Mouse (Mus musculus): ENCODE results near the gene Dync1i1. TPM values are rescaled to one million over a fixed set of nuclear protein-coding genes. Genes with fewer than 3 reads are reported as not detected.

Gene Dync1i1
- polyA plus RNA-seq, 1 experiment = 202 TPM

DNA sequence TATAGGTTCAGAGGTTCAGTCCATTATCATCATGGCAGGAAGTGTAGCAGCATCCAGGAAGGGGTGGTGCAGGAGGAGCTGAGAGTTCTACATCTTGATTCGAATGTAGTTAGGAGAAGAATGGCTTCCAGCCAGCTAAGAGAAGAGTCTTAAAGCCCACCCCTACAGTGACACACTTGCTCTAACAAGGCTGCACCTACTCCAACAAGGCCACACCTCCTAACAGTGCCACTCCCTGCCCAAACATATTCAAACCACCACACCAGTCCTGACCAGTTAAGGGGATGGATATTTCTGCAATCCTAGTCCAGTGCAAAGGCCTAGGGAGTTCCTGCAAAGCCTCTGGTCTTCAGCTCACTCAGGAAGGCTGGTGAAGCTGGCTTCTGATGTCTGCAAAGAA is 1.5 kb upstream of the Dync1i1 start:
- Histone ChIP-seq H3K27ac (ENCODE audit: insufficient read depth, low read length) (no peak overlapping the region), H3K27me3 (ENCODE audit: control insufficient read depth, insufficient read depth, low read length) (no peaks in the 10 kb centered on the region), H3K4me1 (ENCODE audit: control insufficient read depth, insufficient read depth, low read length) (peaks cover 5% of the 10 kb centered on the region; the same call in 1 of the 2 replicates), H3K4me3 (replicated peaks; ENCODE audit: insufficient read depth, low read depth, low read length) (no peak overlapping the region)
- 87% methylated on average over 1 of the region's 1 CpGs for WGBS
- DNase-seq = no peak
- TF ChIP-seq CTCF (IDR thresholded peaks at IDR 0.05; ENCODE audit: borderline replicate concordance, insufficient read depth, low read depth, low read length) (no peak), POLR2A (IDR thresholded peaks at IDR 0.05; ENCODE audit: borderline replicate concordance, insufficient read depth, low read length) (no peak)

DNA sequence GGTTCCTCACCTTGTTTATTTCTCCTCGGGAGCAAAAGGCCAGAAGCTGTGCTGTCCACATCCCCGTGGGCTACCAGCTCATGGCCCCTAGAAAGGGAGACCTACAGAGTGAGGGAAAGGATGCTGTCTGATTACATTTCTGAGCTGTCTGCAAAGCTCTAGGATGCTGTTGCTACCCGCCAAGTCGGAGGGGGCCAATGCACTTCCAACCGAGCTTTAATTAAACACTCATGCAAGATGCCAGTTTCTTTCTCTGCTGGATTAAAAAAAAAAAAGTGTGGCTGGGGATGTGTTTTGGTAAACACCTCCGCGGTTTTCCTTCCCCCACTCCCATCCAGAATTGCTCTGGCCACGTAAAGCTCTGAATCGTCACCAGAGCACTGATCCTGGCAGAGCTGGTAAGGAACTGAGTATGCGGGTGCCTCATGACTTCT is 815 bp downstream of the Dync1i1 start:
- TF ChIP-seq POLR2A (IDR thresholded peaks at IDR 0.05; ENCODE audit: borderline replicate concordance, insufficient read depth, low read length) (no peak), CTCF (IDR thresholded peaks at IDR 0.05; ENCODE audit: borderline replicate concordance, insufficient read depth, low read depth, low read length) (no peak)
- DNase-seq = peak in 1 of 2 experiments; percentile 57
- Histone ChIP-seq H3K27me3 (ENCODE audit: control insufficient read depth, insufficient read depth, low read length) (no peaks in the 10 kb centered on the region), H3K4me3 (replicated peaks; ENCODE audit: insufficient read depth, low read depth, low read length) (peak overlapping the region; percentile 78), H3K4me1 (ENCODE audit: control insufficient read depth, insufficient read depth, low read length) (peaks cover 5% of the 10 kb centered on the region; the same call in 1 of the 2 replicates), H3K27ac (ENCODE audit: insufficient read depth, low read length) (peak overlapping the region; percentile 77)
- under 1% methylated on average over 10 of the region's 10 CpGs for WGBS

- Histone ChIP-seq H3K4me1 (ENCODE audit: control insufficient read depth, insufficient read depth, low read length) (peaks cover 11% of the 10 kb centered on the region), H3K27ac (ENCODE audit: insufficient read depth, low read length) (no peak overlapping the region), H3K4me3 (replicated peaks; ENCODE audit: insufficient read depth, low read depth, low read length) (no peak overlapping the region), H3K27me3 (ENCODE audit: control insufficient read depth, insufficient read depth, low read length) (no peaks in the 10 kb centered on the region)
- 61% methylated on average over 3 of the region's 3 CpGs for WGBS
- TF ChIP-seq POLR2A (IDR thresholded peaks at IDR 0.05; ENCODE audit: borderline replicate concordance, insufficient read depth, low read length) = no peak
- DNase-seq = no peak
Measured at GRCm38 (mm10) chr6:5733217-5733616, 7.8 kb downstream of the Dync1i1 start.

DNA sequence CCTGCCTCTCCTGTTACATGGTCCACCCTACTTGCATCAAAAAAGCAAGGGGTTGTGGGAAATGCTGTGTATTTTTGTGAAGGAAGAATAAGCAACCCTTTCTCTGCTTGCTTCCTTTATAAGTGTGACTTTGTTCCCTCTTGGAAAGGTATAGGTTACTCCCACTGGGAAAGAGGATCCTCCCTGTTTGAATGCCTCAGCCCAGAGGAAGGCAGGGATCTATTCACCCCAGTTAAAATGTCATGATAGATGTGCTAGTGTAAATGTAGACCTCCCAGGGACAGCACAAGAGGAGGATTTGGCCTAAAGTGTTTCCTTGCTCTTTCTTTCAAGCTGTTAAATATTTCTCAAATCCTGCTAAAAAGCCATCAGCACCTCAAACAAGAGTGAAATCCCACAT is 9.0 kb downstream of the Dync1i1 start:
- Histone ChIP-seq H3K4me3 (replicated peaks; ENCODE audit: insufficient read depth, low read depth, low read length) (no peak overlapping the region), H3K27me3 (ENCODE audit: control insufficient read depth, insufficient read depth, low read length) (no peaks in the 10 kb centered on the region), H3K27ac (ENCODE audit: insufficient read depth, low read length) (no peak overlapping the region), H3K4me1 (ENCODE audit: control insufficient read depth, insufficient read depth, low read length) (peaks cover 11% of the 10 kb centered on the region)
- TF ChIP-seq CTCF (IDR thresholded peaks at IDR 0.05; ENCODE audit: borderline replicate concordance, insufficient read depth, low read depth, low read length) (no peak), POLR2A (IDR thresholded peaks at IDR 0.05; ENCODE audit: borderline replicate concordance, insufficient read depth, low read length) (no peak)
- no peak for DNase-seq

DNA sequence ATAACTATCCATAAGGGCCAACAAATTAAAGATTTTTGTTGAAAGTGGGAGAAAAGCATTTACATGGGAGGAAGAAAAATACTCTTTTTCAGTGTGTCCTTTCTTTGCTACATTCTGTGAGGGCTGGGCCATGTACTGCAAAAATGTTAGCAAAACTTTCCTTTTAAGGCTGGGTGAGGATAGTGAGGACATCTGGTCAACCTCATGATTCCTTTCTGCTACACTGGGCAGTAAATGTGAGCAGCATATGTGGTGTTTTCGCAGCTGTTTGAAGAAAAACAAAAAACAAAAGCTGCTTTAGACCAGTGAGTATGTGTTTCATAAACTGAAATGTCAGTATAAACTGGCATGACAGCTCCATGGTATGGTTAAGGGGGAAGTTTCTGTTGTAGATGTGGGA is 9.4 kb downstream of the Dync1i1 start:
- WGBS = 86% methylated on average over 1 of the region's 1 CpGs
- H3K27me3 ChIP-seq (ENCODE audit: control insufficient read depth, insufficient read depth, low read length) = no peaks in the 10 kb centered on the region
- no peak overlapping the region for H3K27ac ChIP-seq (ENCODE audit: insufficient read depth, low read length)
- H3K4me3 ChIP-seq (replicated peaks; ENCODE audit: insufficient read depth, low read depth, low read length) = no peak overlapping the region
- TF ChIP-seq POLR2A (IDR thresholded peaks at IDR 0.05; ENCODE audit: borderline replicate concordance, insufficient read depth, low read length) (no peak), CTCF (IDR thresholded peaks at IDR 0.05; ENCODE audit: borderline replicate concordance, insufficient read depth, low read depth, low read length) (no peak)
- DNase-seq = no peak
- H3K4me1 ChIP-seq (ENCODE audit: control insufficient read depth, insufficient read depth, low read length) = peaks cover 14% of the 10 kb centered on the region

DNA sequence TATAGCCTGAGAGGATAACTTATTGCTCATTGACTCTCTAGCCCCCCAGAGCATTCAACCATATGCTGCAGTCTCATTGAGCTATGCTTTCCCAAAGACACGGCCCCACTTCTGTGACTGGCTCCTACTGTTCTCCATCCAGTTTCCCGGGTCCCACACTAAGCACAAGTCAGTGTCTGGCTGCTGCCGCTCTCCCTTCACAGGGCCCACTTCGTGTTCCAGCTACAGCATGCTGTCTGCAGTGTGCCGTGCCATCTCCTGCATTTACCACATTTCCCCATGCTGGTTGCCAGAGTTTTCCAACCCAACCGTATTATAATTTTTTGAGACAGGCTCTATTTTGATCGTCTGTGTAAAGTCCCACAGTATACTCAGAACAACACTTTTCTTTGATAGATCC is 14.3 kb downstream of the Dync1i1 start:
- DNase-seq = no peak
- WGBS = 15% methylated on average over 7 of the region's 7 CpGs
- TF ChIP-seq POLR2A (IDR thresholded peaks at IDR 0.05; ENCODE audit: borderline replicate concordance, insufficient read depth, low read length) = no peak
- no peak for TF ChIP-seq CTCF (IDR thresholded peaks at IDR 0.05; ENCODE audit: borderline replicate concordance, insufficient read depth, low read depth, low read length)
- no peak overlapping the region for H3K4me3 ChIP-seq (replicated peaks; ENCODE audit: insufficient read depth, low read depth, low read length)
- peaks cover 11% of the 10 kb centered on the region for H3K4me1 ChIP-seq (ENCODE audit: control insufficient read depth, insufficient read depth, low read length)
- no peaks in the 10 kb centered on the region for H3K27me3 ChIP-seq (ENCODE audit: control insufficient read depth, insufficient read depth, low read length)
- no peak overlapping the region for H3K27ac ChIP-seq (ENCODE audit: insufficient read depth, low read length)

GRCm38 (mm10) chr6:5741395-5742032 is 16.1 kb downstream of the Dync1i1 start:
- no peaks in the 10 kb centered on the region for H3K27me3 ChIP-seq (ENCODE audit: control insufficient read depth, insufficient read depth, low read length)
- DNase-seq = no peak
- H3K4me1 ChIP-seq (ENCODE audit: control insufficient read depth, insufficient read depth, low read length) = peaks cover 11% of the 10 kb centered on the region
- 67% methylated on average over 6 of the region's 6 CpGs for WGBS
- H3K4me3 ChIP-seq (replicated peaks; ENCODE audit: insufficient read depth, low read depth, low read length) = no peak overlapping the region
- TF ChIP-seq CTCF (IDR thresholded peaks at IDR 0.05; ENCODE audit: borderline replicate concordance, insufficient read depth, low read depth, low read length) (no peak), POLR2A (IDR thresholded peaks at IDR 0.05; ENCODE audit: borderline replicate concordance, insufficient read depth, low read length) (no peak)
- H3K27ac ChIP-seq (ENCODE audit: insufficient read depth, low read length) = no peak overlapping the region

GRCm38 (mm10) chr6:5750079-5750711 is 24.8 kb downstream of the Dync1i1 start:
- DNase-seq = no peak
- Histone ChIP-seq H3K4me1 (ENCODE audit: control insufficient read depth, insufficient read depth, low read length) (no peaks in the 10 kb centered on the region; the same call in 1 of the 2 replicates), H3K27ac (ENCODE audit: insufficient read depth, low read length) (no peak overlapping the region), H3K4me3 (replicated peaks; ENCODE audit: insufficient read depth, low read depth, low read length) (no peak overlapping the region), H3K27me3 (ENCODE audit: control insufficient read depth, insufficient read depth, low read length) (no peaks in the 10 kb centered on the region)
- no peak for TF ChIP-seq POLR2A (IDR thresholded peaks at IDR 0.05; ENCODE audit: borderline replicate concordance, insufficient read depth, low read length)
- 91% methylated on average over 6 of the region's 6 CpGs for WGBS

All from cerebellum, adult 2 months (tissue).